Mouse (Mus musculus) forebrain, embryonic 12.5 days (tissue): ENCODE results near the gene Cdh13. TPM values are rescaled to one million over a fixed set of nuclear protein-coding genes. Genes with fewer than 3 reads are reported as not detected.

Experiments used
- ATAC-seq: fragments of 200-750 bp; cut with Nextera tagmentation; 2 replicates; pipeline ENCODE4 v1.8.0; 2017; ENCODE audit warnings: moderate TSS enrichment; ENCODE audit not compliant: low FRiP score
- H3K27ac ChIP-seq: fragments of 300-500 bp; sonication (generic); 2 replicates; pipeline ENCODE4 v1.5.1; 2016; ENCODE audit warnings: mild to moderate bottlenecking
- H3K27me3 ChIP-seq: fragments of 300-500 bp; sonication (generic); 2 replicates; pipeline ENCODE4 v1.6.1; 2016; ENCODE audit warnings: mild to moderate bottlenecking
- H3K36me3 ChIP-seq: fragments of 300-500 bp; sonication (generic); replicated peaks from 2 replicates; pipeline ENCODE4 v1.6.1; 2016; ENCODE audit warnings: mild to moderate bottlenecking
- H3K4me1 ChIP-seq: fragments of 300-500 bp; sonication (generic); 2 replicates; pipeline ENCODE4 v1.6.1; 2016
- H3K4me2 ChIP-seq: fragments of 300-500 bp; sonication (generic); 2 replicates; pipeline ENCODE4 v1.6.1; 2016; ENCODE audit warnings: mild to moderate bottlenecking, moderate library complexity
- H3K4me3 ChIP-seq: fragments of 300-500 bp; sonication (generic); replicated peaks from 2 replicates; pipeline ENCODE4 v1.5.1; 2016; ENCODE audit warnings: mild to moderate bottlenecking
- H3K9ac ChIP-seq: fragments of 300-500 bp; sonication (generic); 2 replicates; pipeline ENCODE4 v1.6.1; 2016; ENCODE audit warnings: mild to moderate bottlenecking
- H3K9me3 ChIP-seq: fragments of 300-500 bp; sonication (generic); 2 replicates; pipeline ENCODE4 v1.6.1; 2016
- WGBS: fragments of 180-500 bp; shearing (Covaris S2); methylation state at CpG from one replicate; pipeline ENCODE4 v1.1.7; 2016; 5-methylcytosine and 5-hydroxymethylcytosine counted together
- polyA plus RNA-seq: library from polyadenylated mRNA; unstranded; fragments of >200 nt; fragmentation: Nextera tagmentation; extraction: Ambion mirVana; gene quantifications from 2 replicates; pipeline ENCODE4 v1.2.1, GENCODE M21; 2016

The Cdh13 gene
- 9.4 and 10.8 TPM in 2 replicates for polyA plus RNA-seq

DNA sequence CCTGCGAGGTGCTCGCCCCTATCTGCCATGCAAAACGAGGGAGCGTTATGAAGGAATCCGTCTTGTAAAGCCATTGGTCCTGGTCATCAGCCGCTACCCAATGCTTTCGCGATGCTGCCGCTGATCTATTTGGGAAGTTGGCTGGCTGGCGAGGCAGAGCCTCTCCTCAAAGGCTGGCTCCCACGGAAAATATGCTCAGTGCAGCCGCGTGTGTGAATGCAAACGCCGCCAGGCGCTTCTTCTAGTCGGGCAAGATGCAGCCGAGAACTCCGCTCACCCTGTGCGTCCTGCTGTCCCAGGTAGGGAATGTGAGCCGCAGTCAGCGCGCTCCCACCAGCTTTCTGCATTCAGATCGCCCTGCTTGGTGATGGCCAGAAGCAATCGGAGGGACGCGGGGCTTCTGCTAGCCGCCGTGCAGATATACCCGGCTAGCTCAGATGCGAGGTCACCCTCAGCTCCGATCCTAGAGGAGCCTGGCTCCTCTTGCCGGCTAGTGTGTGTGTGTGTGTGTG is at the start of gene Cdh13:
Cdh13 (plus strand) TSS at position 134 of the 512 bp plus-strand sequence.
- H3K4me3 ChIP-seq, result peak within 1 kb of the TSS; percentile 52
- WGBS, result under 1% methylated on average over 33 of the region's 33 CpGs
- ATAC-seq, result peak; percentile 53
- no peaks in the 10 kb centered on the region for H3K9me3 ChIP-seq
- H3K27me3 ChIP-seq, result peaks cover 44% of the 10 kb centered on the region
- 0 out of 2 replicates have a peak within 1 kb of the TSS, but pooled peaks have one; percentile 46 for H3K27ac ChIP-seq
- H3K36me3 ChIP-seq, result no peaks in the 10 kb centered on the region
- H3K9ac ChIP-seq, result peak within 1 kb of the TSS; percentile 67
- peak within 1 kb of the TSS; percentile 96 for H3K4me2 ChIP-seq
- peaks cover 14% of the 10 kb centered on the region for H3K4me1 ChIP-seq

DNA sequence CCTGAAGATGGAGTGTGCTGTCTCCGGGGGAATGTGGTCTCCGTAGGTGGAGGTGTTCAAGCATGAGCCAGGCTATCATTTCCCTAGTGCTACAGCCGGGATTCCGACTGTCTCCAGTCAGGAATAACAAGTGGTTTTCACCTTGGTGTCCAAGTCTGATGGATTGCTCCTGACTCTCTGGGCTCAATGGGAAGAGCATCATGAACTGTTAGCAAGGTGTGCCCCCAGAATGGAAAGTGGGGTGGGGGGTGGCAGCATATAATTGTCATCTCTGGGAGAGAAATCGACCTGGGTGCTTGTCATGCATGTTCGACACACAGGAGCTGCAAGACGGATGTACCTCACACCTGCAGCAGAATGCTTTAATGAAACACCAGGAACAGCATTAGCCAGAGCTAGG is 47.9 kb upstream of the Cdh13 start:
- Histone ChIP-seq H3K9me3 (no peaks in the 10 kb centered on the region), H3K27ac (no peak overlapping the region), H3K4me2 (no peak overlapping the region), H3K4me3 (no peak overlapping the region), H3K36me3 (no peaks in the 10 kb centered on the region), H3K4me1 (no peaks in the 10 kb centered on the region), H3K9ac (no peak overlapping the region), H3K27me3 (no peaks in the 10 kb centered on the region)
- no peak for ATAC-seq
- 94% methylated on average over 7 of the region's 7 CpGs for WGBS

GRCm38 (mm10) chr8:118237150-118237620 is 46.3 kb upstream of the Cdh13 start:
- H3K36me3 ChIP-seq, result no peaks in the 10 kb centered on the region
- 73% methylated on average over 11 of the region's 11 CpGs for WGBS
- no peak for ATAC-seq
- H3K4me1 ChIP-seq, result no peaks in the 10 kb centered on the region
- H3K4me2 ChIP-seq, result no peak overlapping the region
- no peak overlapping the region for H3K27ac ChIP-seq
- H3K27me3 ChIP-seq, result no peaks in the 10 kb centered on the region
- H3K9ac ChIP-seq, result no peak overlapping the region
- no peaks in the 10 kb centered on the region for H3K9me3 ChIP-seq
- no peak overlapping the region for H3K4me3 ChIP-seq

DNA sequence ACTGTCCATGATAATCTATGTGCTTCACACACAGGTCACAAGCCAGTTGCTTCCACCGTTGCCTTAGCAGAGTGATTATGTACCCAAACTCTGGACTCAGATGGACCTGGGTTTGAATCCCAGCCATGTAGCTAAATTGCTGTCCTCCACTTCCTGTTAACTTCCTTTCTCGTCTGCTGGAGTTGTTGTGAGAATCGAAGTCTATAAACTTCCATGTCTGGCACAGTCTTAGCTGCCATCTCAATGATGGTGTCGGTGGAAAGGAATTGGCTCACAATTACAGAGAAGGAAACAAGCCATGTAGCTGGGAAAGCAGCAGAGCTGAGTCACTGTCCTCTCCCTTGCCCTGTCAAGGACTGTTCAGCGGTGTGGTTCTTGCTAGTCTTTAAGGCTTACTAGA is 45.4 kb upstream of the Cdh13 start:
- H3K4me3 ChIP-seq, result no peak overlapping the region
- no peaks in the 10 kb centered on the region for H3K9me3 ChIP-seq
- no peak overlapping the region for H3K27ac ChIP-seq
- H3K4me2 ChIP-seq, result no peak overlapping the region
- H3K27me3 ChIP-seq, result no peaks in the 10 kb centered on the region
- ATAC-seq, result no peak
- H3K4me1 ChIP-seq, result no peaks in the 10 kb centered on the region
- no peaks in the 10 kb centered on the region for H3K36me3 ChIP-seq
- 86% methylated on average over 5 of the region's 5 CpGs for WGBS
- H3K9ac ChIP-seq, result no peak overlapping the region

GRCm38 (mm10) chr8:118239186-118239585 is 44.3 kb upstream of the Cdh13 start:
- H3K4me2 ChIP-seq, result no peak overlapping the region
- H3K27ac ChIP-seq, result no peak overlapping the region
- H3K9me3 ChIP-seq, result no peaks in the 10 kb centered on the region
- no peaks in the 10 kb centered on the region for H3K4me1 ChIP-seq
- no peak overlapping the region for H3K4me3 ChIP-seq
- no peaks in the 10 kb centered on the region for H3K36me3 ChIP-seq
- no peak for ATAC-seq
- no peaks in the 10 kb centered on the region for H3K27me3 ChIP-seq
- H3K9ac ChIP-seq, result no peak overlapping the region
- WGBS, result 61% methylated on average over 1 of the region's 1 CpGs

GRCm38 (mm10) chr8:118249319-118249718 is 34.2 kb upstream of the Cdh13 start:
- Histone ChIP-seq H3K27ac (no peak overlapping the region), H3K36me3 (no peaks in the 10 kb centered on the region), H3K9me3 (no peaks in the 10 kb centered on the region), H3K4me1 (no peaks in the 10 kb centered on the region), H3K4me3 (no peak overlapping the region), H3K9ac (no peak overlapping the region), H3K4me2 (no peak overlapping the region), H3K27me3 (no peaks in the 10 kb centered on the region)
- WGBS, result 76% methylated on average over 5 of the region's 5 CpGs
- no peak for ATAC-seq

DNA sequence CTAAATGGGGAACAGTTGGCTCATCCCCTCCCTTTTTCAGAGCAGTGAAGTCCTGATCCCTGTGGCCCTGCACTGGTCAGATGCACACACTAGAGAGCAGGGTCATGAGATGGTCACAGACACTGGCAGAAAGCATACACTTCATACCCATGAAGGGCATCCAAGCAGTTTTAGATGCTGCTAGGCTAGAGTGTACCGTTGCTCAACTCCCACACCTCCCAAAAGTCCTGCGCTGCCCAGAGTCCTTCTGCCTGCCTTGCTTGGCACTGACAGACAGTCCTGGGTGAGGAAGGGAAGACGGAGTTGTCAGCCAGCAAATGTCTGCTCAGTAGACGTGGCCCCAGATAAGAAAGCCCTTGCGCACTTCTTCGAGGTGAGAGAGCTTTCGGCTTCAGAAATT is 33.6 kb upstream of the Cdh13 start:
- H3K4me1 ChIP-seq, result no peaks in the 10 kb centered on the region
- no peak overlapping the region for H3K27ac ChIP-seq
- no peak overlapping the region for H3K4me2 ChIP-seq
- no peak overlapping the region for H3K4me3 ChIP-seq
- no peaks in the 10 kb centered on the region for H3K36me3 ChIP-seq
- ATAC-seq, result no peak
- 93% methylated on average over 7 of the region's 7 CpGs for WGBS
- no peaks in the 10 kb centered on the region for H3K27me3 ChIP-seq
- no peaks in the 10 kb centered on the region for H3K9me3 ChIP-seq
- H3K9ac ChIP-seq, result no peak overlapping the region

DNA sequence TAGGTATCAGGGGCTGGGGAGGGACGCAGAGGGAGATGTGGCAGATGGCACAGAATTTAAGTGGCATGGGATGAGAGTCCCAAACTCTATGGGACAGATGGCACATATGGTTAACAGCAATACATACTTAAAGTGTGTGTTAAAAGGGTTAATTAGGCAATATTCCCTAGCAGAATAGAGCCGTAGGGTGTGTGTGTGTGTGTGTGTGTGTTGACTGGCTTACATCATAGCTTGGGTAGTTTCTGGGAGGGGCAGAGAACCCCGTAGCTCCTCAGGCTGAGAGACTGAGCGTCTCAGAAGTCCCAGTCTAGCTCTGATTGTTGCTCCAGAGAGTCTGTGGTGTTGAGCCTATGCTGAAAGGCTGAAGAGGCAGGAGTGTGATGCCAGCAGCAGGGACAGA is 20.4 kb upstream of the Cdh13 start:
- Histone ChIP-seq H3K27me3 (no peaks in the 10 kb centered on the region), H3K27ac (peak overlapping the region; percentile 25; the same call in 1 of the 2 replicates), H3K4me3 (no peak overlapping the region), H3K36me3 (no peaks in the 10 kb centered on the region), H3K9ac (no peak overlapping the region), H3K4me2 (no peak overlapping the region), H3K4me1 (no peaks in the 10 kb centered on the region; the same call in 1 of the 2 replicates), H3K9me3 (no peaks in the 10 kb centered on the region)
- WGBS, result 53% methylated on average over 4 of the region's 4 CpGs
- ATAC-seq, result peak; percentile 60; the same call in 1 of the 2 replicates

GRCm38 (mm10) chr8:118270751-118271402 is 12.7 kb upstream of the Cdh13 start:
- peak overlapping the region; percentile 43; the same call in 1 of the 2 replicates for H3K27ac ChIP-seq
- peak overlapping the region; percentile 8; the same call in 1 of the 2 replicates for H3K4me2 ChIP-seq

GRCm38 (mm10) chr8:118272493-118272892 is 11.0 kb upstream of the Cdh13 start:
- Histone ChIP-seq H3K4me1 (peaks cover 15% of the 10 kb centered on the region), H3K27ac (no peak overlapping the region), H3K27me3 (peaks cover 7% of the 10 kb centered on the region; the same call in 1 of the 2 replicates), H3K4me3 (no peak overlapping the region), H3K4me2 (no peak overlapping the region), H3K9ac (no peak overlapping the region), H3K36me3 (no peaks in the 10 kb centered on the region), H3K9me3 (no peaks in the 10 kb centered on the region)
- no peak for ATAC-seq
- WGBS, result 84% methylated on average over 1 of the region's 1 CpGs

More at GRCm38 (mm10) chr8:118270751-118271402, 12.7 kb upstream of the Cdh13 start:
- peak; percentile 45; the same call in 1 of the 2 replicates for ATAC-seq
- 50% methylated on average over 7 of the region's 7 CpGs for WGBS
- no peaks in the 10 kb centered on the region for H3K9me3 ChIP-seq
- H3K27me3 ChIP-seq, result peaks cover 7% of the 10 kb centered on the region; the same call in 1 of the 2 replicates
- H3K4me3 ChIP-seq, result no peak overlapping the region
- peaks cover 15% of the 10 kb centered on the region for H3K4me1 ChIP-seq
- H3K36me3 ChIP-seq, result no peaks in the 10 kb centered on the region
- H3K9ac ChIP-seq, result no peak overlapping the region

- Histone ChIP-seq H3K9ac (no peak overlapping the region), H3K27ac (no peak overlapping the region), H3K4me1 (peaks cover 15% of the 10 kb centered on the region), H3K27me3 (peaks cover 7% of the 10 kb centered on the region; the same call in 1 of the 2 replicates), H3K4me2 (no peak overlapping the region), H3K9me3 (no peaks in the 10 kb centered on the region), H3K36me3 (no peaks in the 10 kb centered on the region), H3K4me3 (no peak overlapping the region)
- ATAC-seq, result no peak
- WGBS, result 58% methylated on average over 9 of the region's 9 CpGs
These were observed 9.3 kb upstream of the Cdh13 start for GRCm38 (mm10) chr8:118274243-118274642.

- H3K36me3 ChIP-seq, result no peaks in the 10 kb centered on the region
- 0 out of 2 replicates have a peak, but pooled peaks have one; percentile 47 for ATAC-seq
- no peak overlapping the region for H3K4me3 ChIP-seq
- H3K4me1 ChIP-seq, result peaks cover 15% of the 10 kb centered on the region
- no peak overlapping the region for H3K4me2 ChIP-seq
- no peak overlapping the region for H3K27ac ChIP-seq
- no peaks in the 10 kb centered on the region for H3K9me3 ChIP-seq
- WGBS, result 16% methylated on average over 4 of the region's 4 CpGs
- H3K27me3 ChIP-seq, result peaks cover 7% of the 10 kb centered on the region; the same call in 1 of the 2 replicates
- no peak overlapping the region for H3K9ac ChIP-seq
These were observed 8.8 kb upstream of the Cdh13 start for GRCm38 (mm10) chr8:118274688-118275087.
